Mouse (Mus musculus) lung, embryonic 16.5 days (tissue): Measurements from ENCODE around the gene Defb36. TPM values are rescaled to one million over a fixed set of nuclear protein-coding genes. Genes with fewer than 3 reads are reported as not detected.

Experiments used
- ATAC-seq: fragments of 200-750 bp; cut with Nextera tagmentation; 2 replicates; pipeline ENCODE4 v1.8.0; 2017; ENCODE audit warnings: low read depth, mild to moderate bottlenecking, moderate library complexity
- H3K27ac ChIP-seq: fragments of 300-500 bp; sonication (generic); 2 replicates; pipeline ENCODE4 v1.5.1; 2014; ENCODE audit warnings: mild to moderate bottlenecking, control low read depth, low read length
- H3K27me3 ChIP-seq: fragments of 300-500 bp; sonication (generic); 2 replicates; pipeline ENCODE4 v1.6.1; 2014; ENCODE audit warnings: low read depth, low read length, mixed read lengths; ENCODE audit not compliant: control insufficient read depth, insufficient read depth
- H3K36me3 ChIP-seq: fragments of 300-500 bp; sonication (generic); 2 replicates; pipeline ENCODE4 v1.6.1; 2014; ENCODE audit warnings: low read length; ENCODE audit not compliant: control insufficient read depth, insufficient read depth
- H3K4me1 ChIP-seq: fragments of 300-500 bp; sonication (generic); replicated peaks from 2 replicates; pipeline ENCODE4 v1.6.1; 2014; ENCODE audit warnings: low read length, mixed read lengths; ENCODE audit not compliant: control insufficient read depth, insufficient read depth
- H3K4me2 ChIP-seq: fragments of 300-500 bp; sonication (generic); 2 replicates; pipeline ENCODE4 v1.6.1; 2014; ENCODE audit warnings: low read depth, low read length, control low read depth
- H3K4me3 ChIP-seq: fragments of 300-500 bp; sonication (generic); 2 replicates; pipeline ENCODE4 v1.5.1; 2014; ENCODE audit warnings: mild to moderate bottlenecking, low read length, control low read depth
- H3K9ac ChIP-seq: fragments of 300-500 bp; sonication (generic); 2 replicates; pipeline ENCODE4 v1.6.1; 2014; ENCODE audit warnings: low read length, control low read depth
- H3K9me3 ChIP-seq: fragments of 300-500 bp; sonication (generic); 2 replicates; pipeline ENCODE4 v1.6.1; 2016; ENCODE audit warnings: low read length; ENCODE audit not compliant: control insufficient read depth
- WGBS: fragments of 180-500 bp; shearing (Covaris S2); extraction: QIAGEN DNeasy Blood & Tissue Kit; methylation state at CpG from one replicate; pipeline ENCODE4 v1.1.7; 2014; 5-methylcytosine and 5-hydroxymethylcytosine counted together
- polyA plus RNA-seq: library from polyadenylated mRNA; unstranded; fragments of >200 nt; fragmentation: Nextera tagmentation; extraction: Ambion mirVana; gene quantifications from 2 replicates; pipeline ENCODE4 v1.2.1, GENCODE M21; 2015

Gene Defb36
- polyA plus RNA-seq, 1 experiment from 2014 or later = not detected

- ATAC-seq = peak; percentile 79
- no peaks in the 10 kb centered on the region for H3K9me3 ChIP-seq
- no peak overlapping the region for H3K4me3 ChIP-seq
- H3K36me3 ChIP-seq = no peaks in the 10 kb centered on the region
- no peak overlapping the region for H3K4me2 ChIP-seq
- H3K27ac ChIP-seq = no peak overlapping the region
- H3K27me3 ChIP-seq = no peaks in the 10 kb centered on the region
- 8% methylated on average over 7 of the region's 7 CpGs for WGBS
- H3K9ac ChIP-seq = no peak overlapping the region
- H3K4me1 ChIP-seq = no peaks in the 10 kb centered on the region
Measured at GRCm38 (mm10) chr2:152615563-152615962, 11.4 kb downstream of the Defb36 start.

GRCm38 (mm10) chr2:152616470-152616869 is 12.3 kb downstream of the Defb36 start:
- Histone ChIP-seq H3K27ac (no peak overlapping the region), H3K9me3 (no peaks in the 10 kb centered on the region), H3K27me3 (no peaks in the 10 kb centered on the region), H3K4me3 (no peak overlapping the region), H3K36me3 (no peaks in the 10 kb centered on the region), H3K9ac (no peak overlapping the region), H3K4me1 (no peaks in the 10 kb centered on the region), H3K4me2 (no peak overlapping the region)
- WGBS = 61% methylated on average over 6 of the region's 6 CpGs
- ATAC-seq = no peak

GRCm38 (mm10) chr2:152617374-152617773 is 13.2 kb downstream of the Defb36 start:
- no peak for ATAC-seq
- H3K9ac ChIP-seq = no peak overlapping the region
- WGBS = 55% methylated on average over 5 of the region's 5 CpGs

DNA sequence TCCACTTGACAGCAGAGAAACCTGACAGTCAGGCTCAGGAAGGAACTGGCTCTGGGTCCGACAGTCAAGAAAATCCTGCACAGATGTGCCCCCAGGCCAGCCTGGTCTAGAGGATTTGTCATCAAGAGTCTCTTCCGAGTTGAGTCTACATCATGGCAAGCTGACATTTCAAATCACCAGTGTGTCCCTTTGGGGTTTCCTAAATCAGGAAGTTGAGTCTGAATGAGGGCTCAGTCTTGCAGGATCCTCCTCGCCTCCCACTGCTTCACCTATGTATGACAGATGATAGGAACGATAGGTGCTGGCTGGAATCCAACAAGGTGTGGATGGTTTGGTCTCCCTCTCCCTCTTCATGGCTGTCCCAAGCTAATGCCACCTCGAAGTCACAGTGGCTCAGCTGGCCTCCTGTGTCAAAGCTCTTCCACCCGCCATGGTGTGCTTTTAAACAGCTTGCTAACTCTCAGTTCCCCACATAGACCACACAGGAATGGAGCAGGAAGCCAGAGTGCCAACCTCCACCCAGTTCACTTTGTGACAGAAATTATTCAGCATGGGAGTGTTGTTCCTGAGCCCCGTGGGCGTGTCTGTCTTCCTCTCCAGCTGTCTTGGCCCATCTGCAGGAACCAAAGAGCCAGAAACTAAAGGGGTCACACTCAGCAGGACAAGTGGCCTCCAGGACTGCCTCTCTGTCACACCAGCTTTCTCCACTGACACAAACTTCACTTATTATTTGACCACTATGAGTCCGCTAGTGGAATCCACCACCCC is 16.4 kb downstream of the Defb36 start:
- Histone ChIP-seq H3K4me3 (no peak overlapping the region), H3K36me3 (no peaks in the 10 kb centered on the region), H3K9ac (no peak overlapping the region), H3K4me2 (no peak overlapping the region), H3K9me3 (no peaks in the 10 kb centered on the region), H3K27me3 (peaks cover 4% of the 10 kb centered on the region; the same call in 1 of the 2 replicates), H3K4me1 (no peaks in the 10 kb centered on the region), H3K27ac (no peak overlapping the region)
- WGBS = 59% methylated on average over 9 of the region's 9 CpGs
- no peak for ATAC-seq

More at GRCm38 (mm10) chr2:152617374-152617773, 13.2 kb downstream of the Defb36 start:
- no peak overlapping the region for H3K4me3 ChIP-seq
- H3K9me3 ChIP-seq = no peaks in the 10 kb centered on the region
- no peak overlapping the region for H3K4me2 ChIP-seq
- no peaks in the 10 kb centered on the region for H3K27me3 ChIP-seq
- no peaks in the 10 kb centered on the region for H3K36me3 ChIP-seq
- no peak overlapping the region for H3K27ac ChIP-seq
- no peaks in the 10 kb centered on the region for H3K4me1 ChIP-seq

DNA sequence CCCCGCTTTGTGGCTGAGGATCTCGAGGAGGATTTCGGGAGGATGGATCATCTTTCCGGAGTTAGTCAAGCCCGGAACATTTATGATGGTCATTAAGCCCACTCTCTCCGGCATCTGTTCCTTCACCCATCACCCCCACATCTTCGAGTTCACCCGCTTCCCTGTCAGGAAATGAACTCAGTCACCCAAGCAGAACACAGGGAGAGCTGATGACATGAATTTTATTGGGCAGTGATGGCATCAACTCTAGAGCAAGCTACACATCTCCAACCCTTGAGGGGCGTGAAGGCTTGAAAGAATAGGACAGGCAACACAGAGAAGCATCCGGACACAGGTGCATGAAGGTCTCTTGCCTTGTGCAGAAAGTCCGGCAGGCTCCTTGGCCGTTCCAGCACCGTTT is 18.0 kb downstream of the Defb36 start:
- peaks cover 18% of the 10 kb centered on the region for H3K27me3 ChIP-seq
- H3K36me3 ChIP-seq = no peaks in the 10 kb centered on the region
- no peak overlapping the region for H3K4me2 ChIP-seq
- no peak overlapping the region for H3K9ac ChIP-seq
- H3K9me3 ChIP-seq = no peaks in the 10 kb centered on the region
- no peak overlapping the region for H3K27ac ChIP-seq
- H3K4me1 ChIP-seq = peaks cover 7% of the 10 kb centered on the region; the same call in 1 of the 2 replicates
- no peak for ATAC-seq
- no peak overlapping the region for H3K4me3 ChIP-seq
- 86% methylated on average over 13 of the region's 13 CpGs for WGBS

DNA sequence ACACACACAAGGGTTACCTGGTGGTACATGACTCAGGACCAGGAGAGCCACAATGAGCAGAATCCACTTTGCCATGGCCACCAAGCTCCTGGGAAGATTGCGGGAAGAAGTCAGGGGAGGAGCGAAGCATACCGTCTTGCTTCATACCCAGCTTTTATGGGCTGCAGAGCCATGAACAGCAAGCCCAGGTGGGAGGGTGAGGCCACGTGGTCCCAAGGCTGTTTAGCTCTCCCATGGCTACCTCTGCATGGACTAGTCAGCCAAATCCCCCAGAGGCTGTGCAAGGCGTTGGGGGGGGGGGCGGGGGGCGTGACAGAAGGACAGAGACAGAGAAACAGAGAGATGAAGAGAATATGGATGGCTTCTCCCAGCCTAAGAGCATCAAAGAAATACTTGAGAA is 18.8 kb downstream of the Defb36 start, which contains the start of gene Defb25:
TSS of gene Defb25 (minus strand) at position 101 of the 400 bp plus-strand sequence.
- no peak within 1 kb of the TSS for H3K4me3 ChIP-seq
- ATAC-seq = no peak
- no peaks in the 10 kb centered on the region for H3K9me3 ChIP-seq
- H3K27me3 ChIP-seq = peaks cover 25% of the 10 kb centered on the region
- H3K27ac ChIP-seq = no peak within 1 kb of the TSS
- no peaks in the 10 kb centered on the region for H3K36me3 ChIP-seq
- H3K9ac ChIP-seq = no peak within 1 kb of the TSS
- WGBS = 78% methylated on average over 7 of the region's 7 CpGs
- H3K4me2 ChIP-seq = no peak within 1 kb of the TSS
- peaks cover 7% of the 10 kb centered on the region; the same call in 1 of the 2 replicates for H3K4me1 ChIP-seq

GRCm38 (mm10) chr2:152624566-152624965 is 20.4 kb downstream of the Defb36 start:
- WGBS = 75% methylated on average over 2 of the region's 2 CpGs
- Histone ChIP-seq H3K27me3 (peaks cover 32% of the 10 kb centered on the region), H3K4me2 (no peak overlapping the region), H3K9me3 (no peaks in the 10 kb centered on the region), H3K4me1 (peaks cover 7% of the 10 kb centered on the region; the same call in 1 of the 2 replicates), H3K27ac (no peak overlapping the region), H3K4me3 (no peak overlapping the region), H3K36me3 (no peaks in the 10 kb centered on the region), H3K9ac (no peak overlapping the region)
- no peak for ATAC-seq

GRCm38 (mm10) chr2:152625256-152625655 is 21.1 kb downstream of the Defb36 start:
- Histone ChIP-seq H3K36me3 (no peaks in the 10 kb centered on the region), H3K9me3 (no peaks in the 10 kb centered on the region), H3K4me1 (peaks cover 7% of the 10 kb centered on the region; the same call in 1 of the 2 replicates), H3K9ac (no peak overlapping the region), H3K4me3 (no peak overlapping the region), H3K27me3 (peaks cover 32% of the 10 kb centered on the region), H3K27ac (no peak overlapping the region), H3K4me2 (no peak overlapping the region)
- no peak for ATAC-seq
- 17% methylated on average over 1 of the region's 1 CpGs for WGBS

DNA sequence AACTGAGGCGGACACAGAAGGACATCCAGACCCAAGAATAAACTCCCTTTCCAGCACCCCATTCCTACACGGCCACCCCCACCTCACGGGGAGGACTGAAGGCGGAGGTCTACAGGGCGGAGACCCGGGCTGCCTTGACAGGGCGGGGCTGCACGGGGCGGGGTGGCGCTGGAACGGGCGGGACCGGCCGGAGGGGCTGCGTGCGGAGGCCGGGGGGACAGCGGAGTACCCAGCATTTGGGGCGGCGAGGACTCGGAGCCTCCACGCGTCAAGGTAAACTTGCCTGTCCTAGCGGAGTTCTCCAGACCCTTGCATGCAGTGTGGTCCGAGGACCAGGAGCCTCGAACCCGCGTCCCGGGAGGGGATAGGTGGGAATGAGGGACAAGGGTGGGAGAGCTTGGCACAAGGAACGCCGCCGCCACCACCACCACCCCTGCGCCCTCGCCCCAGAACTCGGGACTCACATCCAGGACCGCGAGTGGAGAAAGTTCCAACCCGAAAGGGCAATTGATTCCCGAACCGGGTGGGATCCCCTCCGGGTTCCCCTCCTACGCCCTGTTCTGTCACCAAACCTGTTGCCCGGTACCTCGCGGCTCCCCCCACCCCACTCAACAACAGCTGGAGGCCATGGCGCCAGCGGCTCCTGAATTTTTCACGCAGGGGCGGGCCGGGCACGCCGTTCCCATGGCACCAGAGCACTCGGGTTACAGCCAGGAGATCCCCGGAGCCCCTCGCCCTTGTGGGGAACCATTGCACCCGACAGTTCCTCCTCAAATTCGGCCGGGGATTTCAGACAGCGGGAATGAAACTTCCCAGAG is 22.9 kb downstream of the Defb36 start, which contains the start of gene Rem1:
TSS of gene Rem1 (plus strand) at position 178 of the 818 bp plus-strand sequence.
- Histone ChIP-seq H3K36me3 (no peaks in the 10 kb centered on the region), H3K4me2 (peak within 1 kb of the TSS; percentile 80), H3K4me1 (peaks cover 7% of the 10 kb centered on the region; the same call in 1 of the 2 replicates), H3K9me3 (no peaks in the 10 kb centered on the region), H3K9ac (peak within 1 kb of the TSS; percentile 68), H3K27me3 (peaks cover 32% of the 10 kb centered on the region), H3K27ac (no peak within 1 kb of the TSS), H3K4me3 (peak within 1 kb of the TSS; percentile 53)
- WGBS = under 1% methylated on average over 58 of the region's 59 CpGs
- peak; percentile 80 for ATAC-seq
